Mouse (Mus musculus) brain, embryonic 14.5 days (tissue): Measurements from ENCODE around the gene Ptpra.

Experiments used
- CTCF ChIP-seq: fragments of 200-500 bp; IDR thresholded peaks from 2 replicates; pipeline ENCODE4 v1.5.1; 2012; ENCODE audit warnings: inconsistent platforms, mild to moderate bottlenecking, moderate library complexity, borderline replicate concordance; ENCODE audit not compliant: insufficient read depth, insufficient read length; ENCODE audit errors: extremely low read depth
- POLR2A ChIP-seq: fragments of 200-500 bp; IDR thresholded peaks from 2 replicates; pipeline ENCODE4 v1.6.1; 2012; ENCODE audit warnings: mild to moderate bottlenecking, inconsistent platforms, borderline replicate concordance; ENCODE audit not compliant: poor library complexity, insufficient read depth, insufficient read length, severe bottlenecking; ENCODE audit errors: extremely low read depth

DNA sequence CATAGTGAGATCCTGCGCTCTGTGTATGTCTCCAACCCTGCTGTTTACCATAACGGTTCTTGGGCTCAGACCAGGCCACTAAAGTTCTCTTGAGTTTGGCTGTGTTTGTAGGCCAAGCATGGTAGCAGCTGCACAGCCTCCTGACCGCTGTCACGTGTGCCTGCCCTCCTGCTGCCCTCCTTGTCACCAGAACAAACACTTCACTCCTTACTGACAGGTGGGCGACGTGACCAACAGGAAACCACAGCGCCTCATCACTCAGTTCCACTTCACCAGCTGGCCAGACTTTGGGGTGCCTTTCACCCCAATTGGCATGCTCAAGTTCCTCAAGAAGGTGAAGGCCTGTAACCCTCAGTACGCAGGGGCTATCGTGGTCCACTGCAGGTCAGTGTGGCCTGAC, 90.2 kb downstream of the Ptpra start:
- TF ChIP-seq POLR2A (no peak), CTCF (no peak)
